Comparison of ENCODE assay signal across 10 mouse cellular contexts in the genomic region with DNA sequence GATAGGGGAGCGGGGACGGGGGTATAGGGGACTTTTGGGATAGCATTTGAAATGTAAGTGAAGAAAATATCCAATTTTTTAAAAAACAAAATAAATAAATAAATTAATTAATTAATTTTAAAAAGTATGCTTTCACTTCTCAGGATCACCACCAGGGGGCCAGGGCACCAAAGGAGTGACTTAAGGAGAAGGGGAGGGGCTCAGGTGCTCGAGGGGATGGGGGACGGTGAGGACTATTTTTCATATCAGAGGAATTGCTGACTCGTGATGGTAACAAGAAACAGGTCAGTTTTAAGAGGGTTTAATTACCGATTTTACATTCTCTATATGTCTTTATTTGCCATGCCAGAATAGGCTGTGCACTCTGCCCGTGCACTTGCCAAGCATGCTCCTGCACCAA.
DNase-seq lines count a peak whose midpoint lies in the region; TF ChIP-seq lines count a peak whose summit lies in the region.
"Had no signal": no experiment of that assay in that cellular context is flagged by ENCODE, and none has a peak within 500 bp of the region (broad histone marks: within the 10 kb centered on the region; RNA-seq: fewer than 3 reads in every experiment).

No protein-coding gene starts in this region.

- no peak overlapping the region for H3K4me3 ChIP-seq in layer of hippocampus, adult 2 months
- H3K4me3 ChIP-seq in CH12.LX (replicated peaks in 1 of 3; ENCODE audit: low read depth in 2 of 3, low read length in 2 of 3, poor library complexity in 1 of 3): no peak overlapping the region
- H3K4me3 ChIP-seq: limb, embryonic 12.5 days had no signal

- H3K9me3 ChIP-seq in CH12.LX (replicated peaks; ENCODE audit: low read length): no peaks in the 10 kb centered on the region
- H3K9me3 ChIP-seq: limb, embryonic 12.5 days had no signal

- no peaks in the 10 kb centered on the region for H3K36me3 ChIP-seq in CH12.LX (replicated peaks in 1 of 2; ENCODE audit: control insufficient read depth in 1 of 2, insufficient read depth in 1 of 2, low read length in 1 of 2)
- H3K36me3 ChIP-seq: limb, embryonic 12.5 days had no signal

- no peak overlapping the region for H3K9ac ChIP-seq in CH12.LX (ENCODE audit: insufficient read depth, low read depth)
- H3K9ac ChIP-seq: limb, embryonic 12.5 days had no signal

- dilution Hi-C loops in CH12.LX (cut with MboI; ENCODE audit: extremely low pct_ligation_motif_present, extremely low pct_unique_long_range_greater_than_20kb, low sequenced_read_pairs): no loop called here

- H3K4me1 ChIP-seq in CH12.LX (ENCODE audit: control insufficient read depth in 1 of 2, insufficient read depth in 2 of 2): peaks cover 12 to 22% of the 10 kb centered on the region in 2 experiments
- H3K4me1 ChIP-seq: limb, embryonic 12.5 days had no signal

- no peaks in the 10 kb centered on the region for H3K79me2 ChIP-seq in CH12.LX (replicated peaks; ENCODE audit: control insufficient read depth, extremely low read depth, insufficient read depth, poor library complexity, severe bottlenecking)

- H3K4me2 ChIP-seq in CH12.LX (ENCODE audit: insufficient read depth, low read depth, poor library complexity, severe bottlenecking): no peak overlapping the region
- H3K4me2 ChIP-seq: limb, embryonic 12.5 days had no signal

- no peak for TF ChIP-seq POLR2A in CH12.LX (IDR thresholded peaks at IDR 0.05; ENCODE audit: low read depth, low read length)

- TF ChIP-seq RAD21 in CH12.LX (IDR thresholded peaks at IDR 0.05; ENCODE audit: low read depth, low read length): peak; percentile 46

- in situ Hi-C loops in CH12.LX (cut with MboI; ENCODE audit: low pct_ligation_motif_present, low pct_unique_long_range_greater_than_20kb, low sequenced_read_pairs): no loop called here

- TF ChIP-seq EP300 in CH12.LX (IDR thresholded peaks at IDR 0.05; ENCODE audit: low read length): no peak

- no peaks in the 10 kb centered on the region for H3K27me3 ChIP-seq in CH12.LX (replicated peaks)
- H3K27me3 ChIP-seq: limb, embryonic 12.5 days had no signal

- peak; percentile 74 for TF ChIP-seq CTCF in layer of hippocampus, adult 2 months (conservative IDR thresholded peaks at IDR 0.05)
- TF ChIP-seq CTCF in CH12.LX (conservative IDR thresholded peaks at IDR 0.05 in 1 of 2, IDR thresholded peaks at IDR 0.05 in 1 of 2; ENCODE audit: low read depth in 2 of 2, low read length in 2 of 2): peak; percentile 47 to 68; a peak in 3 of 4 replicates

- peak; percentile 45 for DNase-seq in adrenal gland, postnatal 14 days
- no peak for DNase-seq in adrenal gland, postnatal 4 days (ENCODE audit: low spot score in 2 of 2)
- peak in 1 of 2 experiments; percentile 15 for DNase-seq in layer of hippocampus, adult 2 months (ENCODE audit: low spot score in 2 of 2)
- no peak for DNase-seq in layer of hippocampus, postnatal 36 days
- DNase-seq in CH12.LX (ENCODE audit: extremely low read depth): no peak
- peak; percentile 26 for DNase-seq in induced T-regulatory cell, adult 2 months (ENCODE audit: low read depth)
- DNase-seq in right cerebral cortex, postnatal 14 days: no peak
- DNase-seq in heart, postnatal 14 days: no peak
- DNase-seq: cerebellum, adult 11-12 months had no signal

- H3K27ac ChIP-seq in layer of hippocampus, adult 2 months: 0 out of 2 replicates have a peak overlapping the region, but pooled peaks have one; percentile 7
- H3K27ac ChIP-seq in CH12.LX (ENCODE audit: insufficient read depth, low read depth): no peak overlapping the region
- H3K27ac ChIP-seq: limb, embryonic 12.5 days had no signal

- intact Hi-C loops in heart, postnatal 14 days (cut with DNase I): no loop called here

TF ChIP-seq in CH12.LX, 34 proteins besides CTCF, POLR2A, EP300 and RAD21:
- TF ChIP-seq MAZ (IDR thresholded peaks at IDR 0.05; ENCODE audit: low read depth, low read length): peak; percentile 78
- peak; percentile 56 for TF ChIP-seq SMC3 (IDR thresholded peaks at IDR 0.05; ENCODE audit: low read depth, low read length)
- no peak for TF ChIP-seq GABPA (IDR thresholded peaks at IDR 0.05; ENCODE audit: insufficient replicate concordance, low read depth, low read length)
- TF ChIP-seq ZC3H11A (IDR thresholded peaks at IDR 0.05; ENCODE audit: low read depth, low read length): no peak
- no peak for TF ChIP-seq MYC (IDR thresholded peaks at IDR 0.05; ENCODE audit: low read depth, low read length)
TF ChIP-seq in CH12.LX: peak in this region for 2.

Comparison
In these comparisons a context has a peak if more than half of its experiments do, and no peak if none do; other contexts are left out.
1. DNase-seq: peak in adrenal gland, postnatal 14 days (single experiment) and induced T-regulatory cell, adult 2 months (single experiment); none in adrenal gland, postnatal 4 days (0 of 2), layer of hippocampus, postnatal 36 days (0 of 2), CH12.LX (single experiment), right cerebral cortex, postnatal 14 days (single experiment) and heart, postnatal 14 days (0 of 2).